Mouse (Mus musculus): ENCODE results near the gene Prr7.

DNA sequence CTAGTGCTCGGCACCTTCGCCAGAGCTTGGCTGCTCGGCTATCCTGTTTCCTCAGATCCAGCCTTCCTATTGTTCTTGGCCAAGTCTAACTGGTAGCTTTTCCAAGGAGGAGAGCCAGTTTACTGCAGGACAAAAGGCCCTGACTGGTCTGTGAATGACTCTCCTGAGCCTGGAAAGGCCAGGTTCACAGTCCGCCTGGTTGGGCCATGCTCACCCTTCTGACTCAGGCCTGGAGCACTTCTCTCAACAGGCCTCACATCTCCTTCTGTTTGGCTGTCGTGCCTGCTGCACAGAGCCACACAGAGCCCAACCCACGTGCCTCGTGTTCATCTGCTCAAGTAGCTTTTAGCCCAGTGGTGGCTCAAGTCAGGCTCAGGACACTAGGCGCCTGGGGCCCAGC is 58.7 kb downstream of the Prr7 start:
- TF ChIP-seq CTCF (IDR thresholded peaks at IDR 0.05; ENCODE audit: low read depth) = no peak
- no peak for TF ChIP-seq EP300 (IDR thresholded peaks at IDR 0.05; ENCODE audit: low read depth)
